Mouse (Mus musculus) G1E (cell line): ENCODE measurements around the gene Syvn1. TPM values are rescaled to one million over a fixed set of nuclear protein-coding genes. Genes with fewer than 3 reads are reported as not detected.
"Not testable (repeated sequence)": the region's sequence is repeated elsewhere in the genome, so short reads cannot be mapped to it uniquely, and the experiment has no call there.

Source experiments
- ATAC-seq: 2 replicates; pipeline ENCODE4 v1.8.0; 2016; ENCODE audit warnings: mild to moderate bottlenecking; ENCODE audit not compliant: insufficient number of reproducible peaks, poor library complexity, low FRiP score, severe bottlenecking; ENCODE audit errors: extremely low read depth
- DNase-seq: peaks from one replicate; pipeline ENCODE4 v3.0.0; 2012; ENCODE audit warnings: low spot score
- H3K27me3 ChIP-seq: 2 replicates; pipeline ENCODE4 v1.6.1; 2012; ENCODE audit warnings: mild to moderate bottlenecking, low read length, inconsistent platforms; ENCODE audit not compliant: insufficient read depth
- H3K36me3 ChIP-seq: replicated peaks from 2 replicates; pipeline ENCODE3; 2012; ENCODE audit warnings: mild to moderate bottlenecking, inconsistent platforms
- H3K4me1 ChIP-seq: 2 replicates; pipeline ENCODE4 v1.6.1; 2012; ENCODE audit warnings: low read depth, low read length, inconsistent platforms, mixed read lengths; ENCODE audit not compliant: insufficient read depth
- H3K4me3 ChIP-seq: 2 replicates; pipeline ENCODE4 v1.5.1; 2012; ENCODE audit warnings: low read depth, mild to moderate bottlenecking, inconsistent platforms, low read length, moderate library complexity, mixed read lengths
- H3K9me3 ChIP-seq: replicated peaks from 2 replicates; pipeline ENCODE4 v1.6.1; 2012; ENCODE audit warnings: inconsistent platforms
- CTCF ChIP-seq: IDR thresholded peaks from 2 replicates; pipeline ENCODE4 v1.5.1; 2012; ENCODE audit warnings: low read depth, low read length, inconsistent platforms, mixed read lengths
- GATA1 ChIP-seq: IDR thresholded peaks from 2 replicates; pipeline ENCODE4 v1.6.1; 2012; ENCODE audit warnings: borderline replicate concordance, low read length, inconsistent platforms, mixed read lengths
- GATA2 ChIP-seq: IDR thresholded peaks from 2 replicates; pipeline ENCODE4 v1.6.1; 2012; ENCODE audit warnings: low read depth, low read length, inconsistent platforms, borderline replicate concordance
- POLR2AphosphoS5 ChIP-seq: IDR thresholded peaks from 2 replicates; pipeline ENCODE4 v1.6.1; 2012; ENCODE audit warnings: low read depth, low read length, inconsistent platforms; ENCODE audit not compliant: insufficient replicate concordance
- TAL1 ChIP-seq: conservative IDR thresholded peaks from 2 replicates; pipeline ENCODE4 v1.6.1; 2012; ENCODE audit warnings: low read depth, low read length, inconsistent platforms, mixed read lengths
- polyA plus RNA-seq: library from polyadenylated mRNA; stranded (reverse); fragments of >175 nt; gene quantifications from 2 replicates; pipeline ENCODE4 v1.2.3, GENCODE M21; 2012
- total RNA-seq, 2 experiments: library from RNA; stranded (forward) in 1 of 2; stranded (reverse) in 1 of 2; fragments of 200-1000 nt in 1 of 2; fragments of >200 nt in 1 of 2; fragmentation: Nextera tagmentation in 1 of 2; gene quantifications; 2 replicates each; pipeline ENCODE4 v1.2.3; 2014 to 2017

Syvn1 gene
- total and polyA plus RNA-seq, 3 experiments: 4.8 to 78.2 (median 39.7) TPM

GRCm38 (mm10) chr19:6038326-6038725, 8.1 kb upstream of the Syvn1 start:
- DNase-seq (no peak), ATAC-seq (no peak)
- Histone ChIP-seq H3K4me1 (peaks cover 13% of the 10 kb centered on the region), H3K27me3 (0 out of 2 replicates have a peak, but pooled peaks cover 2% of the 10 kb centered on the region), H3K4me3 (no peak overlapping the region), H3K9me3 (no peaks in the 10 kb centered on the region), H3K36me3 (peaks cover 13% of the 10 kb centered on the region)
- TF ChIP-seq GATA1: no peak
- TF ChIP-seq POLR2AphosphoS5: no peak
- no peak for TF ChIP-seq GATA2
- TF ChIP-seq TAL1: no peak
- no peak for TF ChIP-seq CTCF

GRCm38 (mm10) chr19:6040002-6040401, 6.4 kb upstream of the Syvn1 start:
- TF ChIP-seq TAL1 (no peak), GATA1 (no peak), CTCF (no peak), GATA2 (no peak), POLR2AphosphoS5 (no peak)
- Histone ChIP-seq H3K4me1 (peaks cover 19% of the 10 kb centered on the region), H3K36me3 (peaks cover 15% of the 10 kb centered on the region)

DNA sequence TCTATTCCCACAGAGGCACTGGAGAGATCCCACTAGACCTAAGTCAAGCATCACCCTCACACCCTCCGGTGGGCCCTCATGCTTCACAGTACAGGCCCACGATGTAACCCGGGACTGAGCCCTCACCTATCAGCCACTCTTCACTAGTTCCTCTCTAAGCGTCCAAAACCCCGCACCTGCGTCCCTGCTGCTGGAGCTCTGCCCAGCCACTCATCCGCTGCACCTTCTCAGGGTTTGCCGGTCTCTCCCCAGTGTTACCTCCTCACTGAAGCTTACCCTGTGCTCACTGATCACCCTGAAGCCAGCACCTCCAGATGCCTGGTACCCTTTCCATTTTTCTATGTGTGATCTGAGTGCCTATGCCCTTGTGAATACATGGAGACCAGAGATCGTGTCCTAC, 4.1 kb upstream of the Syvn1 start:
- TF ChIP-seq CTCF: no peak
- TF ChIP-seq GATA1: no peak
- TF ChIP-seq GATA2: no peak
- TF ChIP-seq POLR2AphosphoS5: no peak
- TF ChIP-seq TAL1: no peak

More at GRCm38 (mm10) chr19:6040002-6040401, 6.4 kb upstream of the Syvn1 start:
- no peaks in the 10 kb centered on the region for H3K9me3 ChIP-seq
- H3K27me3 ChIP-seq: 0 out of 2 replicates have a peak, but pooled peaks cover 2% of the 10 kb centered on the region
- ATAC-seq: no peak
- no peak for DNase-seq
- no peak overlapping the region for H3K4me3 ChIP-seq

DNA sequence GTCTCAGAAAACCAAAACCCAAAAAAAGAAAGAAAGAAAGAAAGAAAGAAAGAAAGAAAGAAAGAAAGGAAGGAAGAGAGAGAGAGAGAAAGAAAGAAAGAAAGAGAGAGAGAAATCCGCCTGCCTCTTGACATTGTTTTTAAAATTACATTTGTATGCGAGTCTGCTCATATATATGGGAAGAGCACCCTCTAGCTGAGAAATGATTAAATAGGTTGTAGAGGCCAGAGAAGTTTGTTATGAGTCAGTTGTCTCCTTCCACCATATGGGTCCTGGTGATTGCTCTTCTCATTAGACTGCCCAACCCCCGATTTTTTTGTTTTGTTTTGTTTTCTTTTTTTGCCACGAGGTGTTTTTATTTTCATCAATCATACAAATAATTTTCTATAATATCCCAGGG, 2.3 kb upstream of the Syvn1 start:
- peaks cover 39% of the 10 kb centered on the region for H3K4me1 ChIP-seq
- not testable (repeated sequence) for H3K4me3 ChIP-seq, H3K9me3 ChIP-seq, H3K27me3 ChIP-seq, ATAC-seq, DNase-seq
- peaks cover 32% of the 10 kb centered on the region for H3K36me3 ChIP-seq

More for the DNA sequence above, 4.1 kb upstream of the Syvn1 start:
- H3K27me3 ChIP-seq: no peaks in the 10 kb centered on the region
- H3K4me3 ChIP-seq: no peak overlapping the region
- peaks cover 26% of the 10 kb centered on the region for H3K4me1 ChIP-seq
- H3K36me3 ChIP-seq: peaks cover 15% of the 10 kb centered on the region
- H3K9me3 ChIP-seq: no peaks in the 10 kb centered on the region
- DNase-seq (no peak), ATAC-seq (no peak)

DNA sequence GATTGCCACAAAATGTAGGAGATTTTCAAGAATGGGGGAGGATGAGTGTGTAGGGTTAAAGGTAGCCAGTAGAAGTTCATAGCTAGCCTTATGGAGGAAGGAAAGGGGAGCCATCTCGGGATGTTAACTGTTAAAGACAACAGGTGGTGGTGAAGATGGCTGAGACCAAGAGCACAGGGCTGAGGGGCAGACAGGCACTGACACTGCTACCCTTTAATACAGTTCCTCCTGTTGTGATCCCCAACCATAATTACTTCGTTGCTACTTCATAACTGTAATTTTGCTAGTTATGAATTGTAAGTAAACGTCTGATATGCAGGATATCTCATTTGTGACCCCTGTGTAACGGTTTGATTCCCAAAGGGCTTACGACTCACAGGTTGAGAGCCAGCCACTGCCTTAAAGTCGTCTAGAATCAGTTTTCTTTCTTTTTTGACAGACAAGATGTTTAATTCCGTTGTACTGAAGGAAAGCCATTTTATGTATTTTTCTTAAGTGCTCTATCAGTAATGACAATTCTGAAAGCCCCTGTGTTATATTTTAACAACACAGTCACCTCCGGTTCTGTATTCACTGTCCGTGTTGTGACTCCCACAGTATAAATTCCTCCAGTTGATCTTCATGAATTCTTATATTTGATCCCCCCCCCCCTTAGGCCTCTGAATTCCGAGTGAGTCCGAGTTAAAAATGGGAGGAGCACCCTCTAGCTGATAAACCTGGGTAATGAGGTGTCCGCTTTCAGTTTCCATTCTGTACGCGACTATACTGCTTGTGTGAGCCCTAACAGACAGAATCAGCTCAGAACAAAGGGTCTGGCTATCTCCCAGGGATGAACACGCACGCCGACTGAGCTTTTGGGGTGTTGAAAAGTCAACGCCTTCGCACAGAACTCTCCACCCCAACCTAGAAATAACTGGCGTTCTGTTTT, 746 bp upstream of the Syvn1 start:
- Histone ChIP-seq H3K27me3 (no peaks in the 10 kb centered on the region), H3K36me3 (peaks cover 47% of the 10 kb centered on the region), H3K4me1 (peaks cover 53% of the 10 kb centered on the region), H3K9me3 (no peaks in the 10 kb centered on the region), H3K4me3 (peak overlapping the region; percentile 90)
- no peak for TF ChIP-seq GATA2
- TF ChIP-seq POLR2AphosphoS5: no peak
- TF ChIP-seq GATA1: no peak
- ATAC-seq: 0 out of 2 replicates have a peak, but pooled peaks have one; percentile 35
- DNase-seq: peak; percentile 44

DNA sequence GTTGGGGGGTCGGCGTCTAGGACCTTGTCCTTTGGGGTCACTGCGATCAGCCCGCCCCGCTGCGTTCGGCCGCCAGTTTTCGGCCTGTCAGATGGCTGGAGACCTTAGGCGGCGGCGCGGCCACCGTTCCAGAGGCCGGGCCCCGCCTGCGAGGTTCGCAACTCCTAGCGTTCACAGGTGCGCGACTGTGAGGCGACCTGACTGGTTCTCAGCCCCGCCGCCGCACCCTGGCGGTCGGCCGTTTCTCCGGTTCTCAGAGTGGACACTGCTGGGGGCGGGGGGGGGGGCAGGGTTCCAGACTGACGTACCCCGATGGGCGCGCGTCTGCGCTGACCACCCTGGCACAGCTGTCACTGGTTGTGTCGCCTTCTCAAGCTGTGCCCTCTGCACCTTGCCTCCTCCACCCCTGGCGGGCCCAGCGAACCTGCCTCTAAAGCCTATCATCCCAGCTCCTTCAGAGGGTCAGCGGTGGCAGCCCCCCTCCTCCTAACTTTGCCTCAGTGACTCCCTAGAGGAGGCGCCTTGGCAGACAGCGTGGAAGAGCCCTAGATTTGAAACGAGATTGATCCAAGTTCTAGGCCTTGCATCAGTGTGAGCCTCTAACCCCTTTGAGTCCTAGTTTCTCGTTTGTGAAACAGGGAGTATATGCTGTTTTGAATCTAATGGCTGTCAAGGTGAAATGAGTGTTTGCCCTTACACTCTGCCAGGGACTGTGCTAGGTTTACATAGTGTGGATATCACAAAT, 950 bp downstream of the Syvn1 start:
- no peak for ATAC-seq

More for the DNA sequence above, 950 bp downstream of the Syvn1 start:
- H3K4me1 ChIP-seq: peaks cover 59% of the 10 kb centered on the region
- H3K4me3 ChIP-seq: peak overlapping the region; percentile 90
- no peak for DNase-seq
- H3K27me3 ChIP-seq: no peaks in the 10 kb centered on the region
- TF ChIP-seq CTCF (no peak), GATA1 (no peak), POLR2AphosphoS5 (no peak), TAL1 (no peak), GATA2 (no peak)
- peaks cover 55% of the 10 kb centered on the region for H3K36me3 ChIP-seq
- H3K9me3 ChIP-seq: no peaks in the 10 kb centered on the region
